Mouse (Mus musculus): ENCODE results near the gene Gm12886.

Gene Gm12886

GRCm38 (mm10) chr4:121422999-121423398 lies at the start of gene Gm12886:
Gene Gm12886 (minus strand): TSS chr4:121423099.
- DNase-seq (ENCODE audit: low read depth in 2 of 2, low spot score in 2 of 2): no peak

All from CD8-positive naive resting alpha-beta T cell, adult 2 months (primary cell).